Mouse (Mus musculus) large intestine, adult 2 months (tissue): ENCODE results near the gene Ptcd2. TPM values are rescaled to one million over a fixed set of nuclear protein-coding genes. Genes with fewer than 3 reads are reported as not detected.

Source experiments
- DNase-seq: peaks from one replicate; pipeline ENCODE4 v3.0.0-alpha.2; 2012; ENCODE audit warnings: low read depth, low spot score
- WGBS: fragments of 180-500 bp; shearing (Covaris S2); methylation state at CpG from one replicate; pipeline ENCODE4 v1.1.7; 2018; 5-methylcytosine and 5-hydroxymethylcytosine counted together
- polyA plus RNA-seq: library from polyadenylated mRNA; depleted of rRNA; stranded (reverse); fragments of >200 nt; gene quantifications from 2 replicates; pipeline ENCODE4 v1.2.3, GENCODE M21; 2012; rRNA removed

The Ptcd2 gene
- 19.0 and 20.8 TPM in 2 replicates for polyA plus RNA-seq

- peak; percentile 71 for DNase-seq
- under 1% methylated on average over 39 of the region's 39 CpGs for WGBS
Measured at GRCm38 (mm10) chr13:99344599-99345575, at the start of gene Ptcd2, which contains the start of gene Mrps27. Ptcd2 (minus strand) TSS chr13:99344705. Mrps27 (plus strand) TSS chr13:99344786.

GRCm38 (mm10) chr13:99393128-99393527 lies 48.6 kb upstream of the Ptcd2 start:
- DNase-seq = no peak
- 88% methylated on average over 3 of the region's 3 CpGs for WGBS

DNA sequence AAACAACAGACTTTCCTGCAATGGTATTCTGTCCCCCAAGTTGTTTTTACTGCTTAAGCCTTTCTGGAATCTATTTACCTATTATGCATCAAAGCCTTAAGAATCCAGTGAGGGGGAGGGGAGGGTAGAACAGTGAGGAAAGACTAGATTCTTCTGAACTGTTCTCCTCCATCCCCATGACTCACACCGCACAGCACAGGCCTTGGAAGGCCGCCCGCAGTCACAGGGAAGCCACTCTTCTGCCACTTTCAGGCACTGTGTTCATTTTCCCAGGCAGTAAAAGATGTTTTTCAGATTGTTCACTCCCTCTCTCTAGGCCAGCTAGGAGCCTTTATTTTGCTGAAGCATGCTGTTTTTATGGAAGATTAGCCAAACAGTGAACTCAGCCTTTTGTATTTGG lies 46.9 kb upstream of the Ptcd2 start:
- WGBS = 65% methylated on average over 3 of the region's 3 CpGs
- no peak for DNase-seq

DNA sequence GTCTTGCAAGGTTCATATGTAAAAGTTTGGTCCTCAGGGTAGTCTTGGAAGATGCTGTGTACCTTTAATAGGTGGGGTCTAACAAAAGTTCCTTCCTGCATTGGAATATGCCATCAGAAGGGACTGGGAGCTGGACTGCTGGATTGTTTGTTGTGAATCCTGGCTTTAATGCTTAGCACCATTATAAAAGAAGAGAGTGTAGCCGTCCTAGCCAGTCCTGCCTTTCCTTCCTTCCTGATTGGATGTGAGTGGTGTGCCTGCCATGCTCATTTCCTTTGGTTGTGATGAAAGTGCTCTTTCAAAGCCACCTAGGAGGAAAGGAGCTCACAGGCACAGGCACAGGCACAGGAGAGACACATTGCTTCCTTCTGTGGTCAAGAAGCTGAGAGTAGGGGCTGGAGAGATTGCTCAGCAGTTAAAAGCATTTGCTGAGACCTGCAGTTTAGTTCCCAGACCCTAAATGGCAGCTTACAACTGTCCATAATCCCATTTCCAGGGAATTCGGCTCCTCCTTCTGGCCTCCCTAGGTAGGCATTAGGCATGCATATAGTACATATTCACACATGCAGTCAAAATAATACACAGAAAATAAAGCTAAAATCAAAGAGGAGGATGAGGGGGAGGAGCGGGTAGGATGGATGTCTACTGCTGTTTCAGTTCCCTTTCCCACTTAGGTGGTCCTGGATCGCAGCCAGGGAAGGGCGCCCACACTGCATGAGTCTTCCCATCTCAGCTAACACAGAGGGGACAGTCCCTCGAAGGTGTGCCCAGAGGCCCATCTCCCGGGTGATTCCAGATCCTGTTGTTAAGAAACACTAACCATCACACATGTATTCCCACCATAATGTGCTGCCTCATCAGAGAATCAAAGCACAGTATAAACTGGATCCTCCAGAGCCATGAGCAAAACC lies 43.7 kb upstream of the Ptcd2 start:
- DNase-seq = no peak
- 76% methylated on average over 7 of the region's 7 CpGs for WGBS

GRCm38 (mm10) chr13:99386341-99386740 lies 41.8 kb upstream of the Ptcd2 start:
- DNase-seq = no peak
- WGBS = 91% methylated on average over 7 of the region's 7 CpGs

- no peak for DNase-seq
- WGBS = 88% methylated on average over 6 of the region's 6 CpGs
Measured at GRCm38 (mm10) chr13:99385911-99386310, 41.4 kb upstream of the Ptcd2 start.

- DNase-seq = no peak
- WGBS = 79% methylated on average over 7 of the region's 7 CpGs
Measured at GRCm38 (mm10) chr13:99384555-99385203, 40.2 kb upstream of the Ptcd2 start.

DNA sequence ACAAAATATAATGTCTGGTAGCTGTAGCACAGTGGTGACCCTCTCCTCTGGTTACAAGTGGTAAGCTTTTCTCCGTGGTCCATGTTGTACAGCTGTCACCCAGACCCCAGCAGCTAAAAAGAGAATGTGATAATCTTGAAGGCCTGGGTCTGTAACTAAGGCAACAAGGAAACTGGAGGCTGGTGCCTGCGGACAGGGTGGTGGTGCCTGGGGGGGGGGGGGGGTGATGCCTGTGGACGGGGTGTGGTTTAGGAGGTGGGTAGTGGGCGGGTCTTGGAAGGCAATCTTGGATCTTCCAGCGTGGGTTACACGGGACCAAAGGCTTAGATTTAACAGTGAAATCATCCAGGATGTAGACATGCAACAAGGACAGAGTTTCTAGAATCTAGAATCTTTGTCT lies 37.9 kb upstream of the Ptcd2 start:
- DNase-seq = no peak
- 54% methylated on average over 6 of the region's 6 CpGs for WGBS

DNA sequence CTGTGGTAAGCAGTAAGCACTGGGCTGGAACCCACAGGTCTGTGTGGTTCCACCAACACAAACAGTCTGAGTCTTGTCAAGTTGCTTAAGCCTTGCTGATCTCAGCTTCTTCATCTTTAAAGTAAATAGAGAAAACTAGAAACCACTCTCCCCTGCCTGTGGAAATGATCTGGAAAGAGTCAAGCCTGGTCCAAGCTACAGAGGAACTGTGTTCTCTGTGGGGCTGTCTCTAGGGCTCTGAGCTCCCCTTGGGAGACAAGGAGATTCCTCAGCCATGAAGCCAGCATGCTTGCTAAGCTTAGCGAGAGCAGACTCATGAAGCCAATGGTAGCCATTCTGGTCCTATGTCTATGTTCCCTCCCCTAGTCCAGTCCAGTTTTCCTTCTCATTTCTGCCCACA lies 33.7 kb upstream of the Ptcd2 start:
- 93% methylated on average over 1 of the region's 1 CpGs for WGBS
- DNase-seq = no peak

- no peak for DNase-seq
- 67% methylated on average over 6 of the region's 6 CpGs for WGBS
Measured at GRCm38 (mm10) chr13:99377055-99377454, 32.5 kb upstream of the Ptcd2 start.

- peak; percentile 28 for DNase-seq
- 39% methylated on average over 6 of the region's 6 CpGs for WGBS
Measured at GRCm38 (mm10) chr13:99375550-99375949, 31.0 kb upstream of the Ptcd2 start.

- 81% methylated on average over 4 of the region's 4 CpGs for WGBS
- no peak for DNase-seq
Measured at GRCm38 (mm10) chr13:99374191-99374590, 29.7 kb upstream of the Ptcd2 start.

- 82% methylated on average over 7 of the region's 7 CpGs for WGBS
- no peak for DNase-seq
Measured at GRCm38 (mm10) chr13:99373684-99374083, 29.2 kb upstream of the Ptcd2 start.

DNA sequence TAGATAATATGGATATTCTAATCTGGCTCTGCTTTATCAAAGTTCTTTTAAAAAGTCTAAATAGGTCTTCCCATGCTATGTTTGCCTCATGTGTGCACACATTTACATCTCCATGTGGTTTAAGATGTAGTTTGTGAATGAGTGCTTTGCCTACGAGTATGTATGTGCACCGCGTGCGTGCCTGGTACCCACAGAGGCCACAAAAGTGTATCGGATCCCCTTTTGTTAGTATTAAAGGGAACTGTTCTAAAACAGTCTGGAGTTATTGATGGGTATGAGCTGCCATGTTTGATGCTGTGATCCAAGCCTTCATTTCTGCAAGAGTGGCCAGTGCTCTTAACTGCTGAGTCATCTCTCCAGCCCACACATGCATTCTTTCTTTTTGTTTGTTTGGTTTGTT lies 26.8 kb upstream of the Ptcd2 start:
- 94% methylated on average over 5 of the region's 5 CpGs for WGBS
- DNase-seq = no peak

- WGBS = 85% methylated on average over 12 of the region's 12 CpGs
- no peak for DNase-seq
Measured at GRCm38 (mm10) chr13:99369103-99369502, 24.6 kb upstream of the Ptcd2 start.

DNA sequence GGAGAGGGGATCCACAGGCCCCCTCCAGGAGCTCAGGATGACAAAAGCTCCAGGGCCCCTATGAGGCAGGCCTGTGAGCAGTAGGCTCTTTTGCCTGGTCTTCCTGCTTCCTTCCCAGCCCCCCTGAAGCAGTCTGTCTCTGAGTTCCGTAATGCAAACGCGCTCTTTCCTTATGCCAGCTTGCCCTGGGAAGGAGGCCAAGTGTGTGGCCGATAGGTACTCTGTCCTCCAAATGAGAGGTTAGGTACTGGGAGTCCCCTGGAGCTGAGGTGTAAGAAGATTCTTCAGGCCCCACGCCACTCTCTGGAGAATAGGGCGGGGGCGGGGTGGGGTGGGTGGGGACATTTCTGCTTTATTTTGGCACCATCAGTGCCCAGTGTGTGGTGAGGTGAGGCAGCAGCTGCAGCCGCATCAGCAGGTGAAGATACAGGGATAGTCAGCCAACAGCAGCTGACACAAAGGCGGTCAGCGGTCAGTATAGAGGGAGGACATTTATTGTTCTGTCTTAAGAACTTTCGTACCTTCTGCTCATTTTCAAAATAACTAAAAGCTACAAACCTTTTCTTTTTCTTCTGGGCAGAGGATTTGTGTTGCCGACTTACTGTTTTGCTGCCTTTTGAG lies 23.2 kb upstream of the Ptcd2 start:
- 86% methylated on average over 12 of the region's 12 CpGs for WGBS
- no peak for DNase-seq

DNA sequence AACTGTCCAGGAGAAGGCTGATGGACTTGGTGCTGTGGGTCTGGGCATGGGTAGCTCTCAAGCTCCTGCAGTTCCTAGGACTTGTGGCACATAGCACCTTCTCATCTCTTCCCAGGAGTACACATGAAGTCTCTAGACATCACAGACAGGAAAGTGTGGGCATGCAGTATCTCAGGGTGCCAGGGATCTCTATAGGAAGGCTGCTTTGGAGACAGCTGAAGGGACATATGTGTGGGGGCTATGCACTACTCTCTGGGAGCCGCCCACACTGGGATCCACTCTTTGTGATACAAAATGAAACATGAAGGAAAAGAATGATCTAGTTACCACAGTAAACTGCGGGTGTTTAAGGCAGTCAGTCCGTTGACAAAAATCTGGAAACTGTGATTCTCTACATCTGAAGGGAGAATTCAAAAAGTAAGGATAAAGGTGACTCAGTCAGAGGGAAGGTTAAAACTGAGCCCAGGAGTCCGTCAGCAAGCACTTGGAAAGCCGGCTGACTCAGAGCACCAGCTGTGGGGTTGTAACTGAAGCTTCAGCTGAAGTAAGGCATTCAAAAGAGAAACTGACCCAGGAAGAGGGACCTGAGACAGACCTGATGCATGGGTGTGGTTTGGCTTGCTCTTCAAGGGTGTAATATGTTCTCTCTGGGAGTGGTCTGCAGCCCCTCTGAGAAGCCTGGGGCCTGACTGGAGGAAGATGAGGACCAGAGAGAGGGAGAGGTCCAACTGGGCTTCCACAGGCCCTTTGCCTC lies 22.1 kb upstream of the Ptcd2 start:
- 89% methylated on average over 5 of the region's 5 CpGs for WGBS

GRCm38 (mm10) chr13:99363866-99364265 lies 19.4 kb upstream of the Ptcd2 start:
- WGBS = 84% methylated on average over 4 of the region's 4 CpGs
- DNase-seq = no peak

More for the DNA sequence above, 22.1 kb upstream of the Ptcd2 start:
- no peak for DNase-seq

GRCm38 (mm10) chr13:99358921-99359320 lies 14.4 kb upstream of the Ptcd2 start:
- no peak for DNase-seq
- WGBS = 91% methylated on average over 14 of the region's 14 CpGs
